Mouse (Mus musculus): Measurements from ENCODE around the gene Lrrc63.

Gene Lrrc63

GRCm38 (mm10) chr14:75136119-75136966, 5.7 kb upstream of the Lrrc63 start:
- no peak for DNase-seq

- DNase-seq, result no peak
Measured at GRCm38 (mm10) chr14:75131324-75131935, 749 bp upstream of the Lrrc63 start.

GRCm38 (mm10) chr14:75121658-75122057, 9.0 kb downstream of the Lrrc63 start:
- DNase-seq, result no peak

- DNase-seq, result no peak
Measured at GRCm38 (mm10) chr14:75102956-75103355, 27.7 kb downstream of the Lrrc63 start.

- DNase-seq, result no peak
Measured at GRCm38 (mm10) chr14:75077946-75078345, 52.7 kb downstream of the Lrrc63 start.

- no peak for DNase-seq
Measured at GRCm38 (mm10) chr14:75075299-75076180, 55.1 kb downstream of the Lrrc63 start.

GRCm38 (mm10) chr14:75071091-75071490, 59.6 kb downstream of the Lrrc63 start:
- DNase-seq, result no peak

GRCm38 (mm10) chr14:75069356-75069979, 61.2 kb downstream of the Lrrc63 start:
- DNase-seq, result no peak

GRCm38 (mm10) chr14:75068430-75069112, 62.1 kb downstream of the Lrrc63 start:
- no peak for DNase-seq

- DNase-seq, result no peak
Measured at GRCm38 (mm10) chr14:75065211-75065610, 65.5 kb downstream of the Lrrc63 start.

GRCm38 (mm10) chr14:75064520-75064919, 66.2 kb downstream of the Lrrc63 start:
- no peak for DNase-seq

- DNase-seq, result no peak
Measured at GRCm38 (mm10) chr14:75063936-75064335, 66.7 kb downstream of the Lrrc63 start.

GRCm38 (mm10) chr14:75060562-75060961, 70.1 kb downstream of the Lrrc63 start:
- peak; percentile 44 for DNase-seq

- no peak for DNase-seq
Measured at GRCm38 (mm10) chr14:75056861-75057431, 73.7 kb downstream of the Lrrc63 start.

GRCm38 (mm10) chr14:75054455-75055343, 76.0 kb downstream of the Lrrc63 start:
- DNase-seq, result peak; percentile 12

GRCm38 (mm10) chr14:75052451-75052850, 78.2 kb downstream of the Lrrc63 start:
- no peak for DNase-seq

- DNase-seq, result no peak
Measured at GRCm38 (mm10) chr14:75045184-75045583, 85.5 kb downstream of the Lrrc63 start.

GRCm38 (mm10) chr14:75035431-75035830, 95.2 kb downstream of the Lrrc63 start:
- DNase-seq, result no peak
